Mouse (Mus musculus) megakaryocyte, embryonic 14.5 days (primary cell): Measurements from ENCODE around the gene Lrrc56. TPM values are rescaled to one million over a fixed set of nuclear protein-coding genes. Genes with fewer than 3 reads are reported as not detected.

Source experiments
- H3K27me3 ChIP-seq: replicated peaks from 2 replicates; pipeline ENCODE3; 2012; ENCODE audit warnings: inconsistent platforms
- H3K36me3 ChIP-seq: replicated peaks from 2 replicates; pipeline ENCODE3; 2012; ENCODE audit warnings: low read length, inconsistent platforms, mixed read lengths
- H3K4me1 ChIP-seq: 2 replicates; pipeline ENCODE4 v1.6.1; 2012; ENCODE audit warnings: inconsistent platforms
- H3K4me3 ChIP-seq: replicated peaks from 2 replicates; pipeline ENCODE3; 2012; ENCODE audit warnings: moderate library complexity, mild to moderate bottlenecking, inconsistent platforms
- H3K9me3 ChIP-seq: 2 replicates; pipeline ENCODE4 v1.6.1; 2012; ENCODE audit warnings: inconsistent platforms
- FLI1 ChIP-seq: IDR thresholded peaks from 2 replicates; pipeline ENCODE4 v1.6.1; 2012; ENCODE audit warnings: low read length, inconsistent platforms, mixed read lengths
- GATA1 ChIP-seq: IDR thresholded peaks from 3 replicates; pipeline ENCODE4 v1.6.1; 2012; ENCODE audit warnings: mixed read lengths, low read length, inconsistent platforms, borderline replicate concordance
- polyA plus RNA-seq: library from polyadenylated mRNA; stranded (reverse); fragments of >175 nt; gene quantifications from 2 replicates; pipeline ENCODE4 v1.2.3, GENCODE M21; 2012; ENCODE audit warnings: low replicate concordance; ENCODE audit not compliant: insufficient read depth

The Lrrc56 gene
- polyA plus RNA-seq, 1 experiment = 12.2 TPM

DNA sequence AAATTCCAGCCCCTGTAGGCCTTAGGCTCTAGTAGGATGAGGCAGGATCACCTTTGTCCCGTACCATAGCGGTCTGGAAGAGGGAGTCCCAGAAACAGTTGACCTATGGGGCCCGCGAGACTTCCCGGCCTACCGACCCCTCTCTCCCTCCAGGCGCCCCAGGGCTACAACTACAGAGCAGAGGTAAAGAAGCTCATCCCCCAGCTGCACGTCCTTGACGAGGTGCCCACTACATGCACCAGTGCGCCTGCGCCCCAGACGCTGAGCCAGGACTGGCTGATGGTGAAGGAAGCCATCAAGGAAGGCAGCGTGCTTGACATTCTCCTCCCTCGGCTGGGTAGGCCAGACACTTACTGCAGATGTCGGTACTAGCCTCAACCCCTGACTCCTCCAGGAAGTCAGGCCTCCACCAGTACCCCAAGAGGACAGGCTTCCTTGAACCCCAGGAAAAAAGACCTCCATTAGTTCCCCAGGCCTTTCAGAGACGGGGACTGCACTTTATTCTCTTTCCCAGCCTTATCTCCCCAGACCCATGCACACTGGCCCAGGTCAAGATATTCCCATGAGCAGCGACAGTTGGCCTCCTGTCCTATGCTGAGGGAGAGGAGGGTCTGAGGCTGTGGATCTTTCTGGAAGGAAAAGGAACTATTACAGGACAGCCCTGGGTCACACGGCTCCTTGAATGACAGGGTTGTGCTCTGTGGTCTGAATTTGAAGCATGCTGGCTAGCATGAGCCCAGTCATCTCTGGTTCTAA is 12.4 kb downstream of the Lrrc56 start:
- no peak for TF ChIP-seq FLI1
- TF ChIP-seq GATA1 = no peak
- H3K9me3 ChIP-seq = no peaks in the 10 kb centered on the region
- H3K36me3 ChIP-seq = peaks cover 7% of the 10 kb centered on the region
- peaks cover 38% of the 10 kb centered on the region for H3K27me3 ChIP-seq
- peaks cover 40% of the 10 kb centered on the region for H3K4me1 ChIP-seq
- no peak overlapping the region for H3K4me3 ChIP-seq

GRCm38 (mm10) chr7:141209526-141209925 is 15.6 kb downstream of the Lrrc56 start:
- Histone ChIP-seq H3K9me3 (no peaks in the 10 kb centered on the region), H3K36me3 (peaks cover 7% of the 10 kb centered on the region), H3K4me3 (no peak overlapping the region), H3K27me3 (peaks cover 62% of the 10 kb centered on the region), H3K4me1 (peaks cover 51% of the 10 kb centered on the region)
- TF ChIP-seq FLI1 = no peak
- TF ChIP-seq GATA1 = no peak

DNA sequence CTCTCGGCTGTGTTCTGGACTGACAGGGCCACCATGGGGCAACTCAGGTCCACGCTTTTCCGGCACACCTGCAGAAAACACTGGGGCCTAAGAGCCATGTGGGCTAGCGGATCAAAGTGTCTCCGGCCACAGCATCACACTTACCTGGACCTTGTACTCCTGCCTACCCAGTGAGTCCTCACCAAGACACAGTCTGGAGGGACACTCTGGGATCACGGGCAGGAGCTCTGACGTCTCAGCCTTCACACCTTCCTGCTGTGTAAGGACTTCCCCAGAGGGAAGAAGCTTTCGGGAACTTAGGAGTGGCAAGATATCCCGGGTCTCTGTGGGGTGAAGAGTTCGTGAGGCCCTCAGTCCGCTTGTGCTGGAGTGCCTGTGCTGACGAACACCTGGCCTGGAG is 16.2 kb downstream of the Lrrc56 start:
- Histone ChIP-seq H3K4me3 (no peak overlapping the region), H3K36me3 (peaks cover 7% of the 10 kb centered on the region), H3K27me3 (peaks cover 62% of the 10 kb centered on the region), H3K4me1 (peaks cover 50% of the 10 kb centered on the region), H3K9me3 (no peaks in the 10 kb centered on the region)
- TF ChIP-seq FLI1 (no peak), GATA1 (no peak)

DNA sequence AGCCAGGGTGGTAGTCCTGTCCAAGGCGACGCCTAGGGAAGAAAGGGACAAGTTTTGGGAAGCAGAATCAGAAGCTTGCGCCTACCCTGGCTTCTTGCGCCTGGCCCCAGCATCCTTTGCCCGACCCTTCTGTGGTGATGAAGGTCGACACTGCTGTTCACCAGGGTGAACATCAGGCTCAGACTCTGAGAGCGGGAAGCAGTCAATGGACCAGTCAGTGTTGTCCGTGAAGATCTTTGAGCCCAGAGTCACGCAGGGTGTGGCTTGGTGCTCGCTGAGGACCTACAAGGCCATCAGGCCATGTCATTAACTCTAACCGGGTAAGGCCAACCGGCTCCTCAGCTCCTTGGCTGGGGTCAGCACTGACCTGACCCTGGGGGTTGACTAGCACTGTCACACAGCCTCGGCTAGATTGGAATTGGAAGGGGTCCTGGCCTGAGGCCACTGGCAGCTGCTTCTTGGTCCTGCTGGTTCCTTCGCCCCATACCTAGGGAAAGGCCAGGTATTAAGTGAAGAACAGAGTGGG is 16.7 kb downstream of the Lrrc56 start:
- Histone ChIP-seq H3K4me3 (no peak overlapping the region), H3K27me3 (peaks cover 62% of the 10 kb centered on the region), H3K36me3 (peaks cover 3% of the 10 kb centered on the region), H3K4me1 (peaks cover 50% of the 10 kb centered on the region), H3K9me3 (no peaks in the 10 kb centered on the region)
- TF ChIP-seq FLI1 (no peak), GATA1 (no peak)

- H3K27me3 ChIP-seq = peaks cover 52% of the 10 kb centered on the region
- TF ChIP-seq GATA1 (no peak), FLI1 (no peak)
These were observed 19.2 kb downstream of the Lrrc56 start for GRCm38 (mm10) chr7:141213133-141213532.

DNA sequence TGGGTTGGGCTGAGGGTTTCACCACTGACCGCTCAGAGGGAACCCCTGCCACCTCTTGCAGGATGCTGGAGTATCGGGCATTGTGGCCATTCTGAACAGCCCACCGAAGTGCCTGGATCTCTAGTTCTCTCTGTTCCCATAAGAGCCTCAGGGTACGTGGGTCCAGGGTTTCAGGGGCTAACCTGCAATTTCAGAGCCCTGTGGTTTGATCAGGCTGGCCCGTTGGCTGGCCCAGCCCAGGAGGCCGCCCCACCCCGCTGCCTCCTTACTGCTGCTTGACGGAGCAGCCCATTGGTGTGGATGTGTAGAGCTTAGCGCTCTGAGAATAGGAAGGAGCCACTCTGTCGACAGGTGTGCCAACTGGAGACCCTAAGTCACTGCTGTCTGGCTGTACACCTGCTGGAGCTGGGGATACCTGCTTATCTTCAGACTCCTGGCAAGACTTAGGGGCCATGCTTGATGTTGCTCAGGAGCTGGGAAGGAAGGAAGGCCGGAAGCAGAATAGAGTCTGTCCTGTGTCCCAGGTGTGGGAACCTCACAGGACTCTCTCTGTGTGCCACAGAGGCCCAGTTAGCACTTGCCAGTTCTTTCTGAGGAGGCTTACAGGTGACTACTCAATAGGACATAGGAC is 19.8 kb downstream of the Lrrc56 start, which contains the start of gene Lmntd2:
Lmntd2 (minus strand) TSS at position 476 of the 631 bp plus-strand sequence.
- peaks cover 47% of the 10 kb centered on the region for H3K27me3 ChIP-seq
- H3K9me3 ChIP-seq = no peaks in the 10 kb centered on the region
- H3K4me3 ChIP-seq = peak within 1 kb of the TSS; percentile 97
- TF ChIP-seq GATA1 = no peak
- TF ChIP-seq FLI1 = no peak
- H3K36me3 ChIP-seq = peaks cover 20% of the 10 kb centered on the region
- H3K4me1 ChIP-seq = peaks cover 65% of the 10 kb centered on the region

More at GRCm38 (mm10) chr7:141213133-141213532, 19.2 kb downstream of the Lrrc56 start:
- H3K9me3 ChIP-seq = no peaks in the 10 kb centered on the region
- peaks cover 14% of the 10 kb centered on the region for H3K36me3 ChIP-seq
- peaks cover 59% of the 10 kb centered on the region for H3K4me1 ChIP-seq
- no peak overlapping the region for H3K4me3 ChIP-seq

DNA sequence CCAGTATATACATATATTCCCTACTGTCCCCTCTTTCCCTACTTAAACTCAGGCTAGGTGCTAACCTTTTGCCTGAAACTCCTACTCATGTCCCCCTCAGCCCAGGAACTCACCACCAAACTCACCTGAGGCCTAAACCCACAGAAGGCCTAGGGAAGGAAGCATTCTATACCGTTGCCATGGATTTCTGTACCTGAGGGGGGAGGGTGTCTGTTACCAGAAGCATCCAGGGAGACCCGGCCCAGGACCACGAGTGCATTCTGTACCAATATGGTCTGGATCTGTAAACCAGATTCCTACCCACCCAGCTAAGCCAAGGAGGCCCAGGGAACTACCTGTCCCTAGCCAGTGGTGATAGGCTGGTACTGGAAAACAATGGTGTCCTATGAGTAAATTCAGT is 20.4 kb downstream of the Lrrc56 start:
- Histone ChIP-seq H3K4me3 (no peak overlapping the region), H3K27me3 (peaks cover 43% of the 10 kb centered on the region), H3K9me3 (no peaks in the 10 kb centered on the region), H3K4me1 (peaks cover 71% of the 10 kb centered on the region), H3K36me3 (peaks cover 25% of the 10 kb centered on the region)
- TF ChIP-seq FLI1 (no peak), GATA1 (no peak)

DNA sequence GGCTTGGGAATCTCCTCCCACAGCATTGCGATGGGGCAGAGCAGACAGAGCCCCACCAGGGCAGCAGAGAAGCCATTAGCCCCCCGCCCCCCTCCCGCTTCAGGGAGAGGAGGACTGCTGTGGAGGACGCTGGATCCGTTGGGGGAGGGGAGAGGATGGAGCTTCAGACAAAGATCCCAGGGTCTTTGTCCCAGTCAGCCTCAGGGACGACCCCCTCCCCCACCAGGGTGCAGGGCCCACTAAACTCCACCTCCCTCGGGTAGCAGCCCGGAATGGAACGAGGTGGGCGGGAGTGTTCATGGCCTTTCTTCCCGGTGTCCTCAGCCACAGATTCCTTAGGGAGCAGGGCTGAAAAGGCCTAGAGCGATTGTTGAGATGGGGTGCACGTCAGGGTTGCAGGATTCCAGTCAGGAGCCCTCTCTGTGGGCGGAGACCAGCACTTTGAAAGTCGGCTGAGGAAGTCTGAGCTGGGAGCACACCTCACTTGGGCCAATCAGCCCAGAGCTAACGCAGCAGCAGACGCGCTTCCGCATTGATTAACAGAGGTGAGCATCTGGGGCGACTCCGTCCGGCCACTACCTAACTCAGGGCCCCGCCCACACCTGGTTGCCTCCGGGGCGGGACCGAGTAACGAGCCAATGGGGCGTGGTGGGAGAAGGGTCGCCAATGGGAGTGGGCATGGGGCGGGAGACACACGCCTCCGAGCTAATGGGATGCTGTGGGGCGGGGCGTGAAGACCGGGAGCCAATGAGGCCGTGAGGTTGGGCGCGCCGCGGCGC is 21.3 kb downstream of the Lrrc56 start, which contains the start of gene Rassf7:
Rassf7 (plus strand) TSS at position 760 of the 779 bp plus-strand sequence.
- Histone ChIP-seq H3K36me3 (peaks cover 35% of the 10 kb centered on the region), H3K4me1 (peaks cover 81% of the 10 kb centered on the region), H3K27me3 (peaks cover 34% of the 10 kb centered on the region), H3K4me3 (peak within 1 kb of the TSS; percentile 97), H3K9me3 (no peaks in the 10 kb centered on the region)
- TF ChIP-seq GATA1 (no peak), FLI1 (no peak)

DNA sequence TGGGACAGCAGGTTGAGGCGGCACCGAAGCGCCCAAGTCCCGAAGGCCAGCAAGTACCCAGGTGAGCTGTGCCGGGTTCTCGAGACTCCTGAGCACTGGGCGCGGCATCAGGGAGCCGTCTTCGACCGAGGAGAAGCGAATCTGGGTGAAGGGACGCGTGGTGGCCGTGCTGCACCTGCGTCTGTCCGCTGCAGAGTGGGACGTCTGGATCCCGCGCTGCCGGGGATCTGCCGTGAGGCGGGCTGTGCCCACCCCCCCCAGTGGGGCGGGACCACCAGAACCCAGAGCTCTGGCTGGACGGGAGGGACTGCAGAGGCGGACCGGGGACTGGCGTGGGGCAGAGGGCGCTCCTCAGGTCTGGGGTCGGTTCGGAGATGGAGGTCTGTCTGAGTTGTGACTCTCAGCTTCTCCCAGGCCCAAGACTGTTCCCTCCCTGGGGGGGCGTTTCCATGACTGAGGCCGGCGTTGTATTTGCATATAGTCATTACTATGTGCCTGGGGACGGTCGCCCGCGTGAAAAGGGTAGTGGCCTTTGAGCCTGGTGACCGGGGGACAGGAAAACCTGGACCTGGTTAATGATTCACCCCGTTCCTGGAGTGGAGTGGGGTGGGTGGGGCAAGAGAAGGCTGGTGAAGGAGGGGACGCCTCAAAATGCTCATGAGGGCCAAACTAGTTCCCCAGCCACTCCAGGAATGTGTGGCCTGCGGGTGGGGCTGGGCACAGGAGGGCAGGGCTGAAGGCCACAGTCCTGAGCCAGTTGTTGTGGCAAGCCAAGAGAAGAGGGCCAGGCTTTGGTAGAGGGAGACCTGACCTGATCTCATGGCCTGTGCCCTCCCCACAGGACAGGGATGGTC is 22.1 kb downstream of the Lrrc56 start:
- TF ChIP-seq FLI1 (no peak), GATA1 (no peak)
- peaks cover 85% of the 10 kb centered on the region for H3K4me1 ChIP-seq

More for the DNA sequence above, 22.1 kb downstream of the Lrrc56 start:
- peaks cover 43% of the 10 kb centered on the region for H3K36me3 ChIP-seq
- no peaks in the 10 kb centered on the region for H3K9me3 ChIP-seq
- peaks cover 26% of the 10 kb centered on the region for H3K27me3 ChIP-seq
- peak overlapping the region; percentile 97 for H3K4me3 ChIP-seq
